Mouse (Mus musculus): ENCODE data around the gene Klhl36.
A peak's percentile ranks its signal among the peaks of the same experiment; 100 is the strongest.

The Klhl36 gene

DNA sequence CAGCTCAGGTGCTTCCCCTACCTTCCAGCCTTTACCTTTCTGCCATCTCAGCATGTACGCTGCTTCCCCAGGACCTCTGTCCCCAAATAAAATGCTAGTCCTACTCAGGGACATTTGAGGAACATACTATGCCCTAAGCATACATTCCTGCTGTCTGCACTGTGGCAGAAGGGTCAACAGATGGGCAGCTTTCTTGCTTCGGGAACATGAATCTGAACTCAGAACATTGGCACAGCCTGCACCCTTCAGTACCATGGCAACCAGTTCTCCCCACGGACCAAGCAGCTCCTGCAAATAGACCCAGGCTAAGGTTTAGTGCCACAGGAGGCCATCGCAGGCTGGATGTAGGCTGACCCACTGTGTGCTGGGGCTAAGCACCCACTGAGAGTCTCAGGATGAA lies 25.2 kb upstream of the Klhl36 start:
- DNase-seq: no peak

- DNase-seq: no peak
Observed at GRCm38 (mm10) chr8:119837553-119838071, 24.5 kb upstream of the Klhl36 start.

GRCm38 (mm10) chr8:119838100-119838982 lies 23.7 kb upstream of the Klhl36 start:
- no peak for DNase-seq

DNA sequence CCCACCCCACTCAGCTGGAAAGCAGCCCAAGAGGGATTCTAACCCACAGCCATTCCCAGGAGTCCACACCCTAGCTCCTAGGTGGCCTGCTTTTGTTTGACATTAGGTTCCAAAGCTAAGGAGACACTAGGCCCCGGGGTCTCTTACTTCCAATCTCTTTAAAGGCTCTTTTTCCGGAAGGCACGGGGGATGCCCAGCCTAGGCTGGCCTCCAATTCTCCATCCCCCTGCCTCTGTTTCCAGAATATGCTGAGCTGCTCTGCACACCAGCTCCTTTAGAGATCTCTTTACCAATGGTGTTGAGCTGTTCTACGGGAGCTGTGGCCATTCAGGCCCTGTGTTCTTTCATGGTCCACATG lies 23.1 kb upstream of the Klhl36 start:
- no peak for DNase-seq

- DNase-seq: peak; percentile 61
Observed at GRCm38 (mm10) chr8:119839419-119840021, 22.5 kb upstream of the Klhl36 start.

GRCm38 (mm10) chr8:119840275-119840808 lies 21.7 kb upstream of the Klhl36 start, which contains the start of gene Cotl1:
Gene Cotl1, minus strand, starts transcription at chr8:119840544.
- DNase-seq: peak; percentile 97

DNA sequence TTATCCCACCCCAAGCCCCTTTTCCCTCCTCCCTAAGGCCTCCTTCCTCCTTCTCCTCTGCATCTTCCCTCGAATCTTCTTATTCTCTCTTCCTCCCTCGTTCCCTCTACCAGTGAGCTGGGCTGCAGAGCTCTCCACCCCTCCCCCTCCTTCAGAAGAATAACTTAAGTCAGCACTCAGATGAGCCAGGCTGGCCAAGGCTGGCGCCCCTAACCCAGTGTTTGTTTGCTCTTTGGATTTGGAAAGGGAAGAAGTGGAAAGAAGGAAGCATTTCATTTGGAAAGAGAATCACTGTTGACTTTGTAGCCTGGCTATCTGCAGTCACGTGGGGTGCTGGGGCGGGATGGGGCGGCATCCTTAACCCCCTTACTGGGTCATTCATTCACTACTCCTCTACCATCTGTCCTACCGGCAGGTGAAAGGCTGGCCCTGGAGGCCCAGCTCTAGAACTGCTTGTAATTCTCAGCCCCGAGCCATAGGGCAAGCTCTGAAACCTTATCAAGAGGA lies 21.1 kb upstream of the Klhl36 start:
- DNase-seq: peak; percentile 88

DNA sequence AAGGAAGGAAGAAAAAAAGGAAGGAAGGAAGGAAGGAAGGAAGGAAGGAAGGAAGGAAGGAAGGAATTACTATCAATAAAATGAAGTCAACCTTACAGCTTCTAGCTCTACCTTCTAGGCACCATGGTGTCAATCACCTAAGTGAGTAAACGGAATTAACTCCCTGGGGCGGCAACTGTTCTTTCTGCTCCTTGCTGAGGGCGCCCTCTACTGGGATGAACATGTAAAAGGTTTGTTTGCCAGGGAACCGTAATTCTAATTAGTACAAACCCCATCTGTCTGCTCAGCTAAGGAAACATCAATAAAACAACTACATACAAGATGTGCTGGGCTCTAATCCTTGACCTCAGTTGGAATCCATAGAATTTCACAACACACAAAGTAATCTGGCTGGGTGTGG lies 18.6 kb upstream of the Klhl36 start:
- peak; percentile 88 for DNase-seq

- DNase-seq: no peak
Observed at GRCm38 (mm10) chr8:119844577-119844976, 17.5 kb upstream of the Klhl36 start.

- peak; percentile 85 for DNase-seq
Observed at GRCm38 (mm10) chr8:119845741-119846140, 16.3 kb upstream of the Klhl36 start.

- no peak for DNase-seq
Observed at GRCm38 (mm10) chr8:119847232-119847922, 14.7 kb upstream of the Klhl36 start.

- DNase-seq: no peak
Observed at GRCm38 (mm10) chr8:119853521-119853920, 8.5 kb upstream of the Klhl36 start.

DNA sequence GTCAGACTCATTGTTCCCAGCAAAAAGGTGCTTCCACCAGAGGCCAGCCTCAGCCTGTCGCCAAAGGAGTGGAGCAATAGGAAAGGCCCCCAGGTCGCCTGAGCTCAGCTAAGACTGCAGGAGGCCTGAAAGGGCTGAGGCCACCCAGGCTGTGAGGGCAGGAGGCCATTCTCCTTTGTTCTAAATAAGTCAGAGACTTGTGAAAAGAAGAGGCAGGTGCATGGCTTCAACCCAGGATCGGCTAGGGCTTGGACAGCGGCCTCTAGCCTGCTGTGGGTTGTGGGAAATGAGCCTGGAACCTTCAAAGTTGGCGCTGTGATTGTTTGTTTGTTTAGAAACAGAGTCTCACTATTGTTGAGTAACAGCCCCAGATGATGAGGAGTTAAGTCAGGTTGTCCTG lies 8.0 kb upstream of the Klhl36 start:
- no peak for DNase-seq

GRCm38 (mm10) chr8:119855656-119856055 lies 6.4 kb upstream of the Klhl36 start:
- DNase-seq: peak; percentile 88

DNA sequence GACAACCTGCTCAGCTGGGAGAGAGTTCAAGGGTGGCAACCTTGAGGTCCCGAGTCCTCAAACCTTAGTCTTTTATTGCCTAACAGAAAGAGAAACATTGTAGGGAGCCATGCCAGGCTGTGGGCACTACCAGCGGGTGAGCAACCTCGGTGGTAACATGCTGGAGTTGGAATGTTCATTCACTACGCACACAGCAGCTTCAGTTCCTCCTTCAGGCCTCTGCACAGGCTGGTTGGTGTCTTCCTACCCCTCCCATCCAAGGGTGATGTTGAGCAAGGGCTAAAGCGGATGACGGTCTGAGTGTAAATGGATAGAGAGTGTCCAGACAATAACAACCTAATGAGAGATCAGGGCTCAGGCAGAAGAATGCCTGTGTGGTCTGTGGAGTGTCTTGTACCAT lies 4.3 kb upstream of the Klhl36 start:
- DNase-seq: peak; percentile 32

DNA sequence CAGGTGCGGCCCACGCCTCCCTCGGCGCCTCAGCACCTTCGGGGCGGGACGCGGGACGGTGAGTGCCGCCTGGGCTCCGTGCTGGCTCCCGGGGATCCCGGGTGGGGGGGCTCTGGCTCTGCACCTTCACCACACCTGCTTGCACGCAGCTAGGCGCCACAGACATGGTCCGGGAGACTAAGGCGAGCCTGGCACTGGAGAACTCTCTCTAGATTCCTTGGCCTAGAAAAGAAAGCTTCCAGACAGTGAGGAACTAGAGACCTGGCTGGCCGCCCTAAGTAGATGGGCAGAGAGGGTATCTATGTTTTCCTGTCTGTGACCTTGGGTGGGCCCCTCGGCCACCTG lies 296 bp downstream of the Klhl36 start:
- DNase-seq: no peak

DNA sequence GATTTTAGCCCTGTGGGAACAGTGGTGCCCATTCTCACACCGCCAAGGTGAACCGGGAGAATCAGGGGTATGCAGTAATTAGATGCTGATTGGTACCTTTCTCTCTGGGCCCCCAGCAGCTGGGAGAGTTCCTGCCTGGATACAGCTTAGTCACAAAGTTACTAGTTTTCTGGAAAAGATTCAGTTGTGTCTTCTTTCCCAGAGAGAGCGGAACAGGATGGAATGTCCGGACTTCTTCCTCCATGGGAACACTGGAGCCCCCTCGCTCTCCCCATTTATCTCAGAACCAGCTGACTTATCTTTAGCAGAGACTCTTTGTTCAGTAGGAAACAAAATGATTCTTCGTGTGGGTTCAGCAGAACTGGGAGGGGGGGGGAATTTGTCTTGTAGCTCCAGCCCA lies 683 bp downstream of the Klhl36 start:
- peak; percentile 38 for DNase-seq

- DNase-seq: no peak
Observed at GRCm38 (mm10) chr8:119869616-119870015, 7.5 kb downstream of the Klhl36 start.

- DNase-seq: no peak
Observed at GRCm38 (mm10) chr8:119873181-119873580, 11.1 kb downstream of the Klhl36 start.

- DNase-seq: peak; percentile 29
Observed at GRCm38 (mm10) chr8:119881301-119881700, 19.2 kb downstream of the Klhl36 start.

DNA sequence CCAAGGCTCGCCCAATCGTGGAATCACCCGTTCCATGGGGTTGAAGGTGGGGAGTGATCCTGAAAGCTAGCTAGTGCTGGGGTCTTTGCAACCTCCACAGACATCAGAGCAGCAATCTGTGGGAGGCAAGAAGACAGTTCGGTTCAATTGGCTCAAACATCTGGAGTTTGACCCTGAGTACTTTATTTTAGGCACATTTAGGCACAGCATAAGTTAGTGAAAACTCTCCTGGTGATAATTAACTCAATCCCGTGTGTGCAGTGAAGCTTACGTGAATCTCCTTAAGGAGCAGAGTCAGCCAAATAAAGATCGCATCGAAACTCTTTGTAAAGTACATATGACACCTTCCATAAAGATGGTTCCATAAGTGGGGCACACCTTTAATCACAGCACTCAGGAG lies 19.9 kb downstream of the Klhl36 start:
- peak; percentile 81 for DNase-seq

DNA sequence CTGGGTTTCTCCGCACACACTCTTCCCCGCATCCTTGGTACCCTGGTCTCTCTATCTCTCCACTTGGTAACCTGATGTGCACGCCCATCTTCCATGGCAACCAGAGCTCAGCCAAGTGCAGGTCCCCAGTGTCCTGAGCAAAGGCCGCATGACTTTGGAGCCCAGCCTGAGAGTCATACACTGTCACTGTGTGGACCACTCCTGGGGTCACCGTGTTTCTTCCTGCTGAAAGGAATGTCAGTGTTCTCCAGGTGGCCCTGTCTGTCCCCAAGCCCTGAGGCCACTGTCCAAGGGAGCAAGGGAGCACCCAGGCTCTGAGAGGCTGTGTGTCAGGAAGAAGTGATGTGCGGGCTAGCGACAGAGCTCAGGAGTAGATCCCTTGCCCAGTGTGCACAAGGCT lies 21.2 kb downstream of the Klhl36 start:
- peak; percentile 69 for DNase-seq

- DNase-seq: peak; percentile 95
Observed at GRCm38 (mm10) chr8:119885612-119886011, 23.5 kb downstream of the Klhl36 start.

Data from kidney, adult 9 months (tissue).